Mouse (Mus musculus): Measurements from ENCODE around the gene Rps4x.
A peak's percentile ranks its signal among the peaks of the same experiment; 100 is the strongest.

Rps4x gene

DNA sequence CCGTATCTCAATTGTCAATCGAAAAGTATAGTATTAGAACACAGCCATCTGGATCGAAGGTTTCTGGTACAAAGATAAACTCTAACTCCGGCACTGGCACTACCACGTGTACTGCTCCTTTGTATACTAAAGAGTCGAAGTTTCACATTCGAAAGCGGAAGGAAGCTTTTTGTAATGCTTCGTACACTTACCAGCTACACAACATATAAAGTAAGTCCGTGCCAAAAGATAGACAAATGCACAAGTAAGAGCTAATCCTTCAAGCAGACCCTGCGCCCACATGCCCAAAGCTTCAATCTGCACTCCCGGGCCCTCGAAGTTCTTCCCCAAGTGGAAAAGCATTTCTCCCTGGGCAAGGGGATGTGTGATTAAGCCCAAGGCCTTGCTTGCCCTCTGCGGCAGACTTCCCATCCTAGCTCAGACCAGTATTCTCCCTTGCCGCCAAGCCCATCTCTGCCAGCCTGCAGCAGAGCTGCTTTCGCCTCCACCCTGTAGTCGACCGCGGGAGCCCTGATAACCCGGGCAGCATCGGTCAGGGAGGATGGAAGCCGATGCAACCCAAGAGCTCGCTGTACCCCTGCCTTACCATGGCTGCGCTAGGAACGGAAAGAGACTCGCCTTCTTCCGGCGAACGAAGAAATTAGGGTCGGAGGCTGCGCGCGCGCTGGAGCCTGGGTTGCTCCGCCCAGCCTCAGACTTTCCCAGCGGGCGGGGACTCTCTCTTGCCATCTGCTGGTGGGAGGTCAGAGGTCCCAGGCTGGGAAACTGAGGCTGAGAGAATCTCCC, at the start of gene Rps4x:
Gene Rps4x, minus strand, starts transcription at position 683 of the 786 bp plus-strand sequence.
- DNase-seq (ENCODE audit: low spot score in 2 of 2), result peak; percentile 72 to 81

DNA sequence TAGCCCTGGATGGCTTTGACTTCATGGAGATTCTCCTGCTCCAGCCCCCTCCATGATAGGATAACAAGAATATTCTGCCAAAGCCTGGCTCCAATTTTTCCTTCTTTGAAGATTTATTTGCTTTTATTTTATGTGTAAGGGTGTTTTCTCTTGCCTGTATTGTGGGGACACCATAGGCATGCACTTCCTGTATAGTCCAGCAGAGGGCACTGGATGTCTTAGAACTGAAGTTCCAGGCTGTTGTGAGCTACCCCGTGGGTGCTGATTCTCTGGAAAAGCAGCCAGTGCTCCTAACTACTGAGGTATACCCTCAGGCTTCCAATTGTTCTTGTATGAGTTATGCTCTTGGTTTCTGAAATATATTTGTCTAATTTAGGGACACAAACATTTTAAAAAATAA, 29.9 kb upstream of the Rps4x start:
- DNase-seq (ENCODE audit: low spot score in 2 of 2), result peak; percentile 18 to 37

DNA sequence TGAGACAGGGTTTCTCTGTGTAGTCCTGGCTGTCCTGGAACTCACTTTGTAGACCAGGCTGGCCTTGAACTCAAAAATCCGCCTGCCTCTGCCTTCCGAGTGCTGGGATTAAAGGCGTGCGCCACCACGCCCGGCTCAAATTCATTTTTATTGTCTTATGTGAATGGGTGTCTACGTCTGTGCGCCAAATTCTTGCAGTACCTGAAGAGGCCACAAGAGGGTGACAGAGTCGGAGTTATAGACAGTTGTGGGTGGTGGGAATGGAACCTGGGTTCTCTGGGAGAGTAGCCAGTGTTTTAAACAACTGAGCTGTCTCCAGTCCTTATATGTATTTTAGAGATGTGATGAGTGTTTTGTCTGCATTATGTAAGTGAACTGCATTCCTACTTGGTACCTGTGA, 26.2 kb upstream of the Rps4x start:
- DNase-seq (ENCODE audit: low spot score in 2 of 2), result peak in 1 of 2 experiments; percentile 44

DNA sequence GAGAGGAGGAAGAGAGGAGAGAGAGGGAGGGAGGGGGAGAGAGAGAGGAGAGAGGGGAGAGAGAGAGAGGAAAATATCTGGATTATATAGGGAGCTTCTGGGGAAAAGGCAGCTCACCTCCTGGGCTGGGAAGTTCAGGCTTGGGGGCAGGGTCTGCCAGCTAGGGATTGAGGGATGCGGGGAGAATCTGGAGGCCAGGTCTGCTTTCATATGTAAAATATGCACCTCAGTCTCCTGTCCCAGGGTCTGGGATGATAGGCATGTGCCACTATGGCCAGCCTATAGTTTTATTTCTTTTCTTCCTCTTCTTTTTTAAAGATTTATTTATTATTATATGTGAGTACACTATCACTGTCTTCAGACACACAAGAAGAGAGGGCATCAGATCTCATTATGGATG, 1.6 kb upstream of the Rps4x start:
- DNase-seq (ENCODE audit: low spot score in 2 of 2), result no peak

DNA sequence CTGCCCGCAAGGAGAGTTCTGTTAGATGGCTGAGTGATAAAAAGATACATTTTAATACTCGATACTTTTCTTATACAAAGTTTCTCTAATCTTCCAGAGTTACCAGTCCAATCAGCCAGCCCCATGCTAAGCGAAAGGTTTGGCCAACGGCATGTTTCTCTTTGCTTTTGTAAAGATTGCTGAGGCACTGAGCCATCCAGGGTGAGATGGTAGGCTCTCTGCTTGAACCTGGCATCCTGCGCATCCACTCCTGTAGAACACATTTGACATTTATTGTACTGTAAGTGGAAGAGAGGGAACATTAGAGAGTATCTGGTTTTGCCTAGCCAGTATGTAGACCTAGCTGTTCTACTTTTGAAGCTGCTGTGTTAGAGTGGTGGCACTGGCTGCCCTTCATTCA, 387 bp upstream of the Rps4x start:
- no peak for DNase-seq (ENCODE audit: low spot score in 2 of 2)

DNA sequence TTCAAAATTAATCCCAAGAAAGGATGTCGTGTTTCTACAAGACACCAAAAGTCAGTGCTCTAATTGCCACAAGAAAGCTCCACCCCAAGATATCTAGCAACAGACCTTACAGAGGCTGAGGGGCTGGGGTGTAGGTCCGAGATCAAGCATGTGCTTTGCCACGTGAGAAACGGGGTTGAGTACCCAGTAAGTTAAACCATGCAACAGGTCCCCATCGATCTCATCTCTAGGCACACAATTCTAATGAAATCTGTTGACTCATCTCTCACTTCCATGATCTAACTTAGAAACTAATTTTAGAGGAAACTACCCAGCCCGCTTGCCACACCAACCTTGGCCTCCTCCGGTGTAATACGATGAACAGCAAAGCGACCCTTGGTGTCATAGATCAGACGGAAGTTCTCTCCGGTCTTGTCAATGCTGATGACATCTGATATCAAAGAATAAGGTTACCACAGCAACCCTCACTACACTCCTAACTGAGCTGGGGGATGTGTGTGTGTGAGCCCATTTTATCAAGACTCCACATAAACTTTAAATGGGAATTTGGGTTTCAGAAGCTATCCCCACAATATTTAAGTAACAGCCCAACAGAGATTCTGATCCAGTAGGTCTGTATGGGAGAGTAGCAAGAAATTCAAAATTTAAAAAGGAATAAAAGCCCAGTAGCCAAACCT, 2.0 kb downstream of the Rps4x start:
- DNase-seq (ENCODE audit: low spot score in 2 of 2), result peak; percentile 2 to 11

DNA sequence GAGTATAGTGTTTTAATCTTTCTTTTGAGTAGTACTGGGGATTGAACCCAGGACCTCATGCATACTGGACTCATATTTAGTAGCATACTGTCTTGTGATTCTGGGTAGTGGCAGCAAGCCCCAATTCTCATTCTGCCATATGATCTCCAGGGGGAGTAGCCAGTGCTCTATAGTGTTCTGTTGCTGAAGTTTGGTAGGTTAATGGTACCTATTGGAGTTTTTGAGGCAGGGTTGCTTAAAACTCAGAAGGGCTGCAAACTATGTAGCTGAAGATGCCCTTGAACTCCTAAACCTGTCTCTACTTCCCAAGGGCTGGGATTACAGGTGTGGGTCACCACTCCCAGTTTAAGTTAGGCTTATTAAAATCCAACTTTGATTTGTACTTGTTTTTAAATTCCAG, 6.6 kb downstream of the Rps4x start:
- no peak for DNase-seq (ENCODE audit: low spot score in 2 of 2)

DNA sequence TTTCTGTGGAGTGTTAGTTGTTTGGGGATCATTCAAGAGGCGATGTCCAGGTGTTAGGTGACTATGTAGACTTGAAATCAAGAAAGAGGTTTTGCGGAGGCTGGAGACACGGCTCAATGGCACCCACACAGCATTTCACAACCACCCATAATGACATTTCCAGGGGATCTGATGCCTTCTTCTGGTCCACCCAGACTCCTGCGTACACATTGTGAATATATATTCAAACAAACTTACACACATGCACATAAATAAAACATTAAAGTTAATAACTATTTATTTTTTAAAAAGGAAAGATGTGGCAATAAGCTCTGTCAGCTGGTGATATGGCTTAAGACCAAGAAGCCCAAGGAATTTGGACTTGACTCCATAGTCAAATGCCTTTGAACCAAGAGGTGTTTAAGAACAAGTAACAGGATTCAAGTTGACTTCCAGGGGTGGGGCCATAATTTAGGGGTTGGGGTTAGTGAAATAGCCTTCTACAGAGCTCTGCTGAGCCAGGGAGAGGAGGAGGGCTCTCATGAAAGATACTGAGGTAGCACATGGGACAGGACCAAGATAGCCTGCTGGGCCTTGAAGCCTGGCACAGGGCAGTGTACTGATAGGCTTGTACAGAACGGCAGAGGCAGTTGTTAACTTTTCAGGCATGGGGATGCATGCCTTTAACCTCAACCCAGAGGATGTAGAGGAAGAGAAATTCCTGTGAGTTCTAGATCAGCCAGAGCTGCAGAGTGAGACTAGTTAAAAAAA, 13.5 kb downstream of the Rps4x start:
- no peak for DNase-seq (ENCODE audit: low spot score in 2 of 2)

DNA sequence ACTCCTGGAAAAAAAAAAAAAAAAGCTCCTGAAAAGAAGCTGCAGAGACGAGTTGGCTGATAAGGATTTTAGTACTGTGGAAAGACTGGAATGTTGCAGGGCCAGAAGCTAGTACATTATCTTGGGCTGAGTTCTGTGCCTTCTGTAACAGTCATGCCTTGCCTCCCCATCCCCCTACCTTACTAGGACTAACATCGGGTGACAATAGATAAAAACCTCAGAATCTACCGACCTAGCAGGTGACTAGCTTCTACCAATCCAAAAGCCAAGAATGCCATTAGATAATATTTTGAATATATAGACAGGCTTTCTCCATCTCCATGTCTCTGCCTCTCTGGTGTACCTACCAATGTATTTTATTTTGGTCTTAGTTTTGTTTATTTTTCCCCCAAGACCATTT, 18.3 kb downstream of the Rps4x start:
- no peak for DNase-seq (ENCODE audit: low spot score in 2 of 2)

DNA sequence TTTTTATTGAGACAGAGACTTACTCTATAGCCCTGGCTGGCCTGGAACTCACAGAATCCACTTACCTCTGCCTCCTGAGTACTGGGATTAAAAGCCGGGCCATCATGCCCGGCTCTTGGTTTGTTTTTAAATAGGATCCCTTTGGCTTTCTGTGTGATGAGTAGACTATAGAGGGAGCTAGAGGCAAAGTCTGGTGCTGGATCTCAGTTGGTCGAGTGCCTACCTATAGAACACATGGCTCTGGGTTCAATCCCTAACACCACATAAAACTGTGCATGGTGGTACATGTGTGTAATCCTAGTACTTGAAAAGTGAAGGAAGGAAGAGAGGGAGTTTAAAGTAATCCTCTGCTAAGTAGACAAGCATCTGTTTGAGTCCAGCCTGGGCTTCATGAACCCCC, 19.1 kb downstream of the Rps4x start:
- DNase-seq (ENCODE audit: low spot score in 2 of 2), result no peak

DNA sequence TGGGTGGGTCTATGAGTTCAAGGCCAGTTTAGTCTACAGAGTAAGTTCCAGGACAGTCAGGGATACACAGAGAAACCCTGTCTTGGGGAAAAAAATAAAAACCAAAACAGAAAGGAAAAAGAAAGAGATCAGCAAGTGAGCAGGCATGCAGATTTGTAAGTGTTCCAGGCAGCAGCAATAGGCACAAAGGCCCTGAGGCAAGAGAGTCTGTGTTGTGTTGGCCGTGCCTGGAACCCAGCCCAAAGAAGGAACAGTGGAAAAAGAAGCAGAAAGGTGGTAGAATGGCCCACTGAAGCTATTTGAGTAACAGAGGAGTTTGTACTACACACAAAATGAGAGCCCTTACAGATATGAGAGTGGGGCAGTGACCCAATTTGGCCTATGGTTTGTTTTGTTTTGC, 19.5 kb downstream of the Rps4x start:
- no peak for DNase-seq (ENCODE audit: low spot score in 2 of 2)

DNA sequence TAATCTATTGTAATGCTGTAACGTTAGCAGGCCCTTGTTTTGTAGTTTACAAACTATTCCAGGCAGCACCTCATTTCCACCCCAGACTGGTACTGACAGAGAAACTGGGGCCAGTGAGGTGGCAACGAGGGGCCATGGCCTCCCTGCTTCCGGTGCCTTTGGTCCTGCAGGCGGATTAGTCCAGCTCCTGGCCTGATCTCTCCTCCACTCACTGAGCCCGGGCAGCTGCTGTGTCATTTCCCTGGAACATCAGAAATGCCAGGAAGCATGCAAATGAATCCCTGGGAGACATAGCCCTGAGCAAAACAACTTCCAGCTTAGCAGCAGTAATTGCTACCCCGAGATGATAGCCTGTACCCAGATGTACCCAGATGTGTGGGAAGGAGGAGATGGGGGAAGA, 22.2 kb downstream of the Rps4x start:
- no peak for DNase-seq (ENCODE audit: low spot score in 2 of 2)

DNA sequence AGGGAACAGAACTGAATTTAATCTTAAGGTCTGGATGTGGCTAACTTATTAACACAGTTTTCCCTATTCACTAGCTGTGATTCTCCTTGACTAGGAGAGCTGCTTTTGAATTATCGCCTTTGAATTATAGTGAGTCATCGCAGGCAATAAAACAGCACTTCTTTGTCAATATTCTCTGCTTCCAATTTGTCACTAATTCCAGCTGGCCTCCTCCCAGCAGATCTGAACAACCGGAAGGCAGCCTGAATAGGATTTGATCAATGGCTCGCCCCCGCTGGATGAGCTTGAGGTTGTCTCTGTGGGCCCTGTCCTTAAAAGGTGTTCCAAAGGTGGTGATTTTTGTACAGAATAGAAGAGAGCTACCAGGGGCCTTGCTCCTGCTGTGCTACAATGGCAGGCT, 22.7 kb downstream of the Rps4x start:
- no peak for DNase-seq (ENCODE audit: low spot score in 2 of 2)

DNA sequence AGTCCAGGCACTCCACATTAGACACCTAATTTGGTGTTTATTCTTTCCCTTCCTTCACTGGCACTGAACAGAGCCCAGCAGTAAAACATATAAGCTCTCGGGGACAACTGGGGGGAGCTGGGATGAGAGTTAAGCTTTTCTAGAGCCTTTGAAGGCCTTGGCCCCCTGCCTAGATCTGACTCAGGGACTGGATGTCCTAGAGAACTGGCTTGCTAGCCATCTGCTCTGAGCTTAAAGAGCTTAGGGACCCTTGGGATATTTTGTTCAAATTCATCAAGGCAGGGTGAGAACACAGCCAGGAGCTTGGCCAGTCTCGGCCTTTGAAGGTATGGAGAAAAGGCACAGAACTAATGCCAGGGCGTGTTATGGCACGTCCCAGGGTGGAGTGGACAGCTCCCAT, 25.7 kb downstream of the Rps4x start:
- DNase-seq (ENCODE audit: low spot score in 2 of 2), result no peak

DNA sequence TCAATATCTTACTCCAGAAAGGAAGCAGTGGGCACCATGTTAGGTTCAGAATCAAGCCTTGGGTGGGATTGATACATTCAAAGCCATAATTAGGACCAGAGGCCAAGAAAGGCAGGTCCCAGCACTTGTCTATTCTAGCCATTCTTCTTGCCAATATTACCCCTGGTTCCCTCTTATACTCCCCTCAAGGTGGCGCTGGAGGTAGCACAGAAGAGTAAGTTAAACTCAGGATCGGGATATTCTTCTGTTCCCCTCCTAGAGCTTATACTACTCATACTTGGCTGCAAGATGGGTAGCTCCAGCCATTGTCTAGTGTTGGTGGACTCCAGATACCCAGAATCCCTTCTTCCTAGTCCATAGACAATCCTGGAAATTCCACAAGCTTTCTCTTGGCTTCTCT, 26.1 kb downstream of the Rps4x start:
- DNase-seq (ENCODE audit: low spot score in 2 of 2), result no peak

DNA sequence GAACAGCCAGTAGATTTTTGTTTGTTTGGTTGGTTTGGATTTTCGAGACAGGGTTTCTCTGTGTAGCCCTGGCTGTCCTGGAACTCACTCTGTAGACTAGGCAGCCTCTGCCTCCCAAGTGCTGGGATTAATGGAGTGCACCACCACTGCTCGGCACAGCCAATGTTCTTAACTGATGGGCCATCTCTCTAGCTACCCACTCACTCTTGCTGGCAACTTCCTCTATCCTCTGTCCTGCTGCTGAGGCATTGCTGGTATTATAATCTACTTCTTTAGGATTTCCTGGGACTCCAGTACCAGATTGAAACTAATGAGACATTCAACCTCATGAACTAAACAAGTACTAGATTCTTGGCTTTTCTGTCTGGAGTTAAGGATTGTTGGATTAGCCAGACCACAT, 28.7 kb downstream of the Rps4x start:
- DNase-seq (ENCODE audit: low spot score in 2 of 2), result no peak

DNA sequence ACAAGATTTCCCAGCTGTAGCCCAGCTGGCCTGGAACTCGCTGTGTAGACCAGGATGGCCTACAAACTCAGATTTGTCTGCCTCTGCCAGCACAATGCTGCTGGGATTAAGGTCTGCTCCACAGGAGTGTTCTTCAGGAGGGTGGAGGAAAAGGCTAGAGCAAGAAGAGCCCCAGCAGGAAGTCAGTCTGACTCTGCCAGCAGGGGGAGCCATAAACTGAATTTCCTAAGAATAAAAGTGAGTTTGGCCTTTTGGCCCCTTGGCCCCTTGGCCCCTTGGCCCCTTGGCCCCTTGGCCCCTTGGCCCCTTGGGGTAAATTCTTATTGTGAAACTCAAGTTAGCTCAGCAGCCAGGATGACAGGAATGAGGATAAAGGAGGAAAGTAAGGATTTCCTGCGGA, 29.4 kb downstream of the Rps4x start:
- DNase-seq (ENCODE audit: low spot score in 2 of 2), result peak; percentile 34 to 38

DNA sequence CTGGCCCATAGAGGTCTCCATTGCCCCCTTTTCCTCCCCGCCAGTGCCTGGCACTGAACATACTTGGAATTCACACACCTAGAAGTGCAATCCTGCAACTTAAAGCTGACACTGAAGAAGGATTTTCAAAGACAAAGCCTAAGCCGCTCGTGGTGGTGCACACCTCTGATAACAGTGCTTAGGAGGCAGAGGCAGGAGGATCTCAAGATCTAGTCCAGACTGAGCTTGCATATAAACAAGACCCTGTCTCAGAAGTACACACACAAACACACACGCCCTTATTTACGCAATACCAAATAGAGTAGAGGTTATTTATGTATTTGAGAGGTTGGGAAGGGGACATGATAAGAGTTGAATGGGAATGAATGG, 31.8 kb downstream of the Rps4x start:
- DNase-seq (ENCODE audit: low spot score in 2 of 2), result no peak

DNA sequence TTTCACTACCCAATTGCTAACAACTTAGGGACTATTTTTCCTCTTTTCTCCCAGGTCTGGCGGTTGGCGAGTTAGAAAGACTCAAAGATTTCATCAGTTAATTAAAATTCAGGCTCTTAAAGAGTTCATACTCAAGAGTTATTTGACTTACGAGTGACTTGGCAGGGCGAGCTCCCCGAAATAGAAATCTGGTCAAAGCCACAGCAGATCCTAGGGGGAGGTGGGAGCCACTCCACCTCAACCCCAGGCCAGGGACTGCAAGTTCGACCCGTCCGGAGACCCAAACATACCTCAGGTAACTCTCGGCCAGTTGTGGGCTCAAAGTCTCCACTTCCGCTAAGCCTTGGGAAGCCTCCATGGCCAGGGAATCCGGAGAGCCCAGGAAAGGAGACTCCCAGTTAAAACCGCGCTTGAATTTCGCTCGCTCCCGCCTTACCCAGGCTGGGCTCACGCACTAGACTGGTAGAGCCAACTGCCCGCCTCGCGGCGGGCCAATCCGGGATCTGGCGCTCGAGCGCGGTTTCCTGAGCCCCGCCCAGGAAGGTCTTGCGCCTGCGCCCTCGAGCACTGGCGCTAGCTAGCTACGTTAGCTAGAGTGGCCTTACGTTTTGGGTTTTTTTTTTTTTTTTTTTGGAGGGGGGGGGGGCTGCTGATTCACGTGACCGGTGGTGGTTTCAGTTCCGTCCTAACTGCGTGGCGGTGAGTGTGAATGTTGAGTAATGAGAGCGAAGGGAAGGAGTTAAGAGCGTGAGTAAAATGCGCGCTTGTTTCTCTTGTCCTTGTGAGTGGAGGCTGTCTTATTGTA, 32.4 kb downstream of the Rps4x start, which contains the start of gene Ercc6l:
Gene Ercc6l, minus strand, starts transcription at position 474 of the 805 bp plus-strand sequence.
- DNase-seq (ENCODE audit: low spot score in 2 of 2), result peak; percentile 85 to 90

DNA sequence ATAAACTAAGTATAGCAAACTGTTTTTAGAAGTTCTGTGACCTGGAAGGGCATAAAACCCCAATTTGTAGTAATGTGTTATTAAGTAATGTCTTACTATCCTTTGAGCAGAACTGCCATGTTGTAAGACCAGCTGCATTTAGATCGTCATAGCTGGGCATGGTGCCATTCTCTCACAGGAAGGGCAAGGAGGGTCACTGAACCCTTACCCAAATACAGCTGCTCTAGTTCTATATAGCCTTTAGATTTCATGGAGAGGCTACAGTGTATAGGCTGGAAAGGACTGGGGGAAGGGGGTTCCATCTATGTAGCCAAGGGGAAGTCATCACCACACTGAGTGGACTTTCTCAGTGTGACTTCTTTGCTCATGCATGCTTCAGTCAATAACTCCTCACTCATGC, 48.0 kb downstream of the Rps4x start:
- DNase-seq (ENCODE audit: low spot score in 2 of 2), result no peak
